Mouse (Mus musculus): ENCODE results near the gene Zic2. TPM values are rescaled to one million over a fixed set of nuclear protein-coding genes. Genes with fewer than 3 reads are reported as not detected.

The Zic2 gene
- polyA plus RNA-seq (2014; fragmentation: Nextera tagmentation; extraction: Ambion mirVana): 2.1 and 2.3 TPM in 2 replicates

- Histone ChIP-seq H3K36me3 (replicated peaks; ENCODE audit: control insufficient read depth, insufficient read depth, low read depth, low read length) (no peaks in the 10 kb centered on the region), H3K27ac (replicated peaks; ENCODE audit: low read depth, low read length) (peak within 1 kb of the TSS; percentile 68), H3K9me3 (replicated peaks; ENCODE audit: control insufficient read depth, low read length) (no peaks in the 10 kb centered on the region), H3K4me3 (ENCODE audit: low read depth, low read length) (peak within 1 kb of the TSS; percentile 48), H3K9ac (replicated peaks; ENCODE audit: low read length) (peak within 1 kb of the TSS; percentile 68), H3K27me3 (ENCODE audit: control insufficient read depth, insufficient read depth, low read length) (peaks cover 54% of the 10 kb centered on the region), H3K4me2 (ENCODE audit: low read depth, low read length) (peak within 1 kb of the TSS; percentile 83), H3K4me1 (ENCODE audit: control insufficient read depth, insufficient read depth, low read length) (peaks cover 9% of the 10 kb centered on the region)
- ATAC-seq (replicated peaks; ENCODE audit: insufficient number of reproducible peaks, low FRiP score, low TSS enrichment, low read depth) (peak; percentile 64), DNase-seq (ENCODE audit: low spot score) (peak; percentile 68)
- under 1% methylated on average over 41 of the region's 73 CpGs for WGBS
These were observed at the start of gene Zic2 for GRCm38 (mm10) chr14:122474891-122475556. TSS of gene Zic2 (plus strand) at chr14:122475435.

GRCm38 (mm10) chr14:122426529-122427203, 48.6 kb upstream of the Zic2 start:
- Histone ChIP-seq H3K9ac (replicated peaks; ENCODE audit: low read length) (no peak overlapping the region), H3K9me3 (replicated peaks; ENCODE audit: control insufficient read depth, low read length) (no peaks in the 10 kb centered on the region), H3K36me3 (replicated peaks; ENCODE audit: control insufficient read depth, insufficient read depth, low read depth, low read length) (no peaks in the 10 kb centered on the region), H3K4me1 (ENCODE audit: control insufficient read depth, insufficient read depth, low read length) (no peaks in the 10 kb centered on the region; the same call in 1 of the 2 replicates), H3K27ac (replicated peaks; ENCODE audit: low read depth, low read length) (no peak overlapping the region), H3K4me3 (ENCODE audit: low read depth, low read length) (no peak overlapping the region), H3K27me3 (ENCODE audit: control insufficient read depth, insufficient read depth, low read length) (no peaks in the 10 kb centered on the region), H3K4me2 (ENCODE audit: low read depth, low read length) (no peak overlapping the region)
- ATAC-seq (replicated peaks; ENCODE audit: insufficient number of reproducible peaks, low FRiP score, low TSS enrichment, low read depth) (no peak), DNase-seq (ENCODE audit: low spot score) (peak; percentile 50)
- WGBS: 40% methylated on average over 10 of the region's 10 CpGs

GRCm38 (mm10) chr14:122427204-122427560, 48.1 kb upstream of the Zic2 start:
- DNase-seq (ENCODE audit: low spot score) (no peak), ATAC-seq (replicated peaks; ENCODE audit: insufficient number of reproducible peaks, low FRiP score, low TSS enrichment, low read depth) (no peak)
- WGBS: 36% methylated on average over 8 of the region's 8 CpGs
- Histone ChIP-seq H3K4me2 (ENCODE audit: low read depth, low read length) (no peak overlapping the region), H3K4me3 (ENCODE audit: low read depth, low read length) (no peak overlapping the region), H3K27me3 (ENCODE audit: control insufficient read depth, insufficient read depth, low read length) (no peaks in the 10 kb centered on the region), H3K9ac (replicated peaks; ENCODE audit: low read length) (no peak overlapping the region), H3K27ac (replicated peaks; ENCODE audit: low read depth, low read length) (no peak overlapping the region), H3K9me3 (replicated peaks; ENCODE audit: control insufficient read depth, low read length) (no peaks in the 10 kb centered on the region), H3K36me3 (replicated peaks; ENCODE audit: control insufficient read depth, insufficient read depth, low read depth, low read length) (no peaks in the 10 kb centered on the region), H3K4me1 (ENCODE audit: control insufficient read depth, insufficient read depth, low read length) (no peaks in the 10 kb centered on the region; the same call in 1 of the 2 replicates)

DNA sequence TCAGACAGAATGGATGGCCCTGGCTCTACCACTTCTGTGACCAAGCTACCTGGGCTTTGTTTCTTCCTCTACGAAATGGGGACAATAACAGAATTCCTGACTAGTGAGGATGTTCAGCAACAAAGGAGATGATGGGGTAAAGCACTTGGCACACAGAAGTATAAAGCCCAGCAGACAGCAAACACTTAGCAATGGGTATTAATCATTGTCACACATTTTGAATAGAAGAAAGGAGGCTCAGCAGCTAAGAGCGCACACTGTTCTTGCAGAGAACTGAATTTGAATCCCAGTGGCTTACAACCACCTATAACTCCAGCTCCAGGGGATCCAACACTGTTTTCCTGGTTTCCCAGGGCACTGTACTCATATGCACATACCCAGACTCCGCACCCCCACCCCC, 47.6 kb upstream of the Zic2 start:
- Histone ChIP-seq H3K4me1 (ENCODE audit: control insufficient read depth, insufficient read depth, low read length) (no peaks in the 10 kb centered on the region; the same call in 1 of the 2 replicates), H3K27me3 (ENCODE audit: control insufficient read depth, insufficient read depth, low read length) (no peaks in the 10 kb centered on the region), H3K27ac (replicated peaks; ENCODE audit: low read depth, low read length) (no peak overlapping the region), H3K9me3 (replicated peaks; ENCODE audit: control insufficient read depth, low read length) (no peaks in the 10 kb centered on the region), H3K4me2 (ENCODE audit: low read depth, low read length) (no peak overlapping the region), H3K36me3 (replicated peaks; ENCODE audit: control insufficient read depth, insufficient read depth, low read depth, low read length) (no peaks in the 10 kb centered on the region), H3K9ac (replicated peaks; ENCODE audit: low read length) (no peak overlapping the region), H3K4me3 (ENCODE audit: low read depth, low read length) (no peak overlapping the region)
- ATAC-seq (replicated peaks; ENCODE audit: insufficient number of reproducible peaks, low FRiP score, low TSS enrichment, low read depth) (no peak), DNase-seq (ENCODE audit: low spot score) (no peak)
- WGBS: 91% methylated on average over 3 of the region's 3 CpGs

DNA sequence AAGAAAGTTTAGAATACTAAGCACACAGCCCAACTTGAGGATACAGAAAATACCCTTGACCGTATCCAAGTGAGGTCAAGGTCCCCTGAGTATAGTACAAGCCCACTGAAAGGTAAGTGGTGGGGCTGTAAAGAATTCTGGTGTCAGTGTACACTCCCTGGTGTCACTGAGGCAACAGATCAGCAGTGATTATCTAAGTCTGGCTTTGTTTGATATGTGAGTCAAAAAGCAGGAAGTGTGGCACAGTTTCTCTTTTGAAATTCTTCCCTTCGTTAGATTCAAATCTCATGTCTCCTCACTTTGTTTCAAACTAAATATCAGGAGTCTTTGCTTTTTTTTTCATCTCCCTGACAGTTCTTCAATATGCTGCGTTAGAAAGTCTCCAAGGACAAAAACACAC, 42.7 kb upstream of the Zic2 start:
- Histone ChIP-seq H3K27me3 (ENCODE audit: control insufficient read depth, insufficient read depth, low read length) (no peaks in the 10 kb centered on the region), H3K9me3 (replicated peaks; ENCODE audit: control insufficient read depth, low read length) (no peaks in the 10 kb centered on the region), H3K9ac (replicated peaks; ENCODE audit: low read length) (no peak overlapping the region), H3K4me3 (ENCODE audit: low read depth, low read length) (no peak overlapping the region), H3K27ac (replicated peaks; ENCODE audit: low read depth, low read length) (no peak overlapping the region), H3K4me2 (ENCODE audit: low read depth, low read length) (no peak overlapping the region), H3K36me3 (replicated peaks; ENCODE audit: control insufficient read depth, insufficient read depth, low read depth, low read length) (no peaks in the 10 kb centered on the region), H3K4me1 (ENCODE audit: control insufficient read depth, insufficient read depth, low read length) (no peaks in the 10 kb centered on the region)
- ATAC-seq (replicated peaks; ENCODE audit: insufficient number of reproducible peaks, low FRiP score, low TSS enrichment, low read depth): no peak
- 64% methylated on average over 3 of the region's 3 CpGs for WGBS
- DNase-seq (ENCODE audit: low spot score): no peak

DNA sequence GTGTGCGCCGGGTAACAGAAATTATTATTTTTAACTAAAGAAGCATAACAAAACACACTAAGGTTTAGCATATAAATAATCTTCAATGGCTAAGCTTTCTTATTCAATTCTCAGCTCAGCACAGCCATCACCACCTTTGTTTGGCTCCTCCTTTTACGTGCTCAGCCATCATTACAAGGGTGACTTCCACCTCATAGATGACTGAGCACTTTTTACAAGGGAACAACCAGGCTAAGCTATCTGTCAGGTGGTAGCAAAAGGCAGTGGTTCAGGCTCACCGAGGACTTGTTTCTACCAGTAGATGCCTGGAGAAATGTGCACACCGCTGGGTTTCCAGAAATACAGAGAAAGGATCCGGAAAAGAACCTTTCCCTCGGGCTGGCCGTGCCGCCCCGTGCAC, 41.2 kb upstream of the Zic2 start:
- no peak for DNase-seq (ENCODE audit: low spot score)
- H3K27ac ChIP-seq (replicated peaks; ENCODE audit: low read depth, low read length): no peak overlapping the region

DNA sequence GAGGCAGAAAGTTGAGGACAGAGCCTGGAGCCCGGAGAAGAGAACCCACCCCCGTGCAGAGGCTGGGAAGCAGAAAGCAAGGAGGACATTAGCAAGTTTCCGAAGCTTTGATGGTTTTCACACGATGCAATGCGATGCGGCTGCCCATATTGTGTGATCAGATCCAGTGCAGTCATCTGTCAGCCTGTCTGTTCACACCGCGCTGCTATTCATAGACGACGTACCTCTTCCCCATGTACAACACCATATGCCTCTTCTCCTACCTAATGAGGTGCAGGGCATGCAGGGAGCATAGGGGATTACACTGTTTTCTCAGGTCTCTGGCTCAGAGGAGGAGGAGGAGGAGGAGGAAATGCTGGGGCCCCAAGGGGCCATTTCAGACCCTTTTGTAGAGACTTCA, 38.4 kb upstream of the Zic2 start:
- no peaks in the 10 kb centered on the region for H3K27me3 ChIP-seq (ENCODE audit: control insufficient read depth, insufficient read depth, low read length)
- no peak overlapping the region for H3K4me3 ChIP-seq (ENCODE audit: low read depth, low read length)
- no peaks in the 10 kb centered on the region for H3K4me1 ChIP-seq (ENCODE audit: control insufficient read depth, insufficient read depth, low read length)
- H3K9ac ChIP-seq (replicated peaks; ENCODE audit: low read length): no peak overlapping the region
- H3K4me2 ChIP-seq (ENCODE audit: low read depth, low read length): no peak overlapping the region
- 80% methylated on average over 10 of the region's 10 CpGs for WGBS
- no peak for DNase-seq (ENCODE audit: low spot score)
- ATAC-seq (replicated peaks; ENCODE audit: insufficient number of reproducible peaks, low FRiP score, low TSS enrichment, low read depth): no peak
- no peak overlapping the region for H3K27ac ChIP-seq (replicated peaks; ENCODE audit: low read depth, low read length)
- H3K9me3 ChIP-seq (replicated peaks; ENCODE audit: control insufficient read depth, low read length): no peaks in the 10 kb centered on the region
- no peaks in the 10 kb centered on the region for H3K36me3 ChIP-seq (replicated peaks; ENCODE audit: control insufficient read depth, insufficient read depth, low read depth, low read length)

More for the DNA sequence above, 41.2 kb upstream of the Zic2 start:
- no peak; the same call in 1 of the 2 replicates for ATAC-seq (replicated peaks; ENCODE audit: insufficient number of reproducible peaks, low FRiP score, low TSS enrichment, low read depth)
- Histone ChIP-seq H3K4me3 (ENCODE audit: low read depth, low read length) (no peak overlapping the region), H3K4me2 (ENCODE audit: low read depth, low read length) (no peak overlapping the region), H3K9me3 (replicated peaks; ENCODE audit: control insufficient read depth, low read length) (no peaks in the 10 kb centered on the region), H3K36me3 (replicated peaks; ENCODE audit: control insufficient read depth, insufficient read depth, low read depth, low read length) (no peaks in the 10 kb centered on the region), H3K9ac (replicated peaks; ENCODE audit: low read length) (no peak overlapping the region), H3K4me1 (ENCODE audit: control insufficient read depth, insufficient read depth, low read length) (no peaks in the 10 kb centered on the region), H3K27me3 (ENCODE audit: control insufficient read depth, insufficient read depth, low read length) (no peaks in the 10 kb centered on the region)
- WGBS: 89% methylated on average over 10 of the region's 10 CpGs

Measured in embryonic facial prominence, embryonic 11.5 days (tissue).